Mouse (Mus musculus) mouse trophoblast stem cell (cell line): ENCODE data around the gene Gm12888.
"Not testable (repeated sequence)": the region's sequence is repeated elsewhere in the genome, so short reads cannot be mapped to it uniquely, and the experiment has no call there.

Experiments used
- in situ Hi-C, 2 experiments: fragments of 300-500 bp; cut with MseI, MboI; formaldehyde crosslinking; loops; 2 replicates in 1 of 2; 3 replicates in 1 of 2; pipeline ENCODE4 v1.15.1; 2025

The Gm12888 gene

DNA sequence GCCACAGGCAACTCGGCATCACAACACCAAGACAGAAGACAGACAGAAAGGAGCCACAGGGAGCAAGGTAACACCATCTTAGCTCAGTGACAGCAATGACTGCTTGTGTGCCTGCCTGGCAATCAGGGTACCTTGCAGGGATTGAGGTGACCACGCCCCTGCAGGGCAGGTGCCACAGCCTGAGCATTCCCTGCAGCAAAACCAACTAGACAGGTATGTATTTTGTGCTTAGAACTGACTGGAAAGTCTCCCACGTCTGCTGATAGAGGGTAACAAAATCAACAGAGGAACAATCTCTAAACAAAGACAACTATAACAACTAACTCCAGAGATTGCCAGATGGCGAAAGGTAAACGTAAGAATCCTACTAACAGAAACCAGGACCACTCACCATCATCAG is at the start of gene Gm12888:
Gm12888 (minus strand) TSS at position 101 of the 400 bp plus-strand sequence.
- in situ Hi-C loops, result not testable (repeated sequence)
